Mouse (Mus musculus): ENCODE measurements around the gene Spta1. TPM values are rescaled to one million over a fixed set of nuclear protein-coding genes. Genes with fewer than 3 reads are reported as not detected.

Spta1 gene
- polyA plus RNA-seq, 1 experiment from 2014 or later: 0.94 TPM

Other genes with a start within 250 kb of the Spta1 start
- gene Mndal, start 230.3 kb upstream of the Spta1 start, polyA plus RNA-seq (2015; fragmentation: Nextera tagmentation; extraction: Ambion mirVana): 3.0 and 3.4 TPM in 2 replicates
- 1.9 and 2.3 TPM in 2 replicates for gene Ifi203, start 230.1 kb upstream of the Spta1 start, polyA plus RNA-seq (2015; fragmentation: Nextera tagmentation; extraction: Ambion mirVana)
- gene Ifi202b, start 190.0 kb upstream of the Spta1 start, polyA plus RNA-seq (2015; fragmentation: Nextera tagmentation; extraction: Ambion mirVana): not detected in 2 replicates
- 1.2 and 1.3 TPM in 2 replicates for gene Ifi205, start 141.0 kb upstream of the Spta1 start, polyA plus RNA-seq (2015; fragmentation: Nextera tagmentation; extraction: Ambion mirVana)
- not detected in 2 replicates for gene Olfr433, start 132.1 kb upstream of the Spta1 start, polyA plus RNA-seq (2015; fragmentation: Nextera tagmentation; extraction: Ambion mirVana)
- gene Olfr432, start 123.6 kb upstream of the Spta1 start, polyA plus RNA-seq (2015; fragmentation: Nextera tagmentation; extraction: Ambion mirVana): not detected in 2 replicates
- not detected in 2 replicates for gene Olfr430, start 106.2 kb upstream of the Spta1 start, polyA plus RNA-seq (2015; fragmentation: Nextera tagmentation; extraction: Ambion mirVana)
- gene Olfr429, start 88.4 kb upstream of the Spta1 start, polyA plus RNA-seq (2015; fragmentation: Nextera tagmentation; extraction: Ambion mirVana): not detected in 2 replicates
- not detected in 2 replicates for gene Olfr427, start 75.9 kb upstream of the Spta1 start, polyA plus RNA-seq (2015; fragmentation: Nextera tagmentation; extraction: Ambion mirVana)
- not detected in 2 replicates for gene Olfr231, start 51.6 kb upstream of the Spta1 start, polyA plus RNA-seq (2015; fragmentation: Nextera tagmentation; extraction: Ambion mirVana)
- gene Olfr424, start 41.3 kb upstream of the Spta1 start, polyA plus RNA-seq (2015; fragmentation: Nextera tagmentation; extraction: Ambion mirVana): not detected in 2 replicates
- gene Olfr420, start 17.1 kb upstream of the Spta1 start, polyA plus RNA-seq (2015; fragmentation: Nextera tagmentation; extraction: Ambion mirVana): not detected in 2 replicates
- gene Olfr419, start 79.3 kb downstream of the Spta1 start, polyA plus RNA-seq (2015; fragmentation: Nextera tagmentation; extraction: Ambion mirVana): not detected in 2 replicates
- gene Mptx1, start 157.7 kb downstream of the Spta1 start, polyA plus RNA-seq (2015; fragmentation: Nextera tagmentation; extraction: Ambion mirVana): 3.4 and 7.3 TPM in 2 replicates
- not detected in 2 replicates for gene Olfr417, start 192.3 kb downstream of the Spta1 start, polyA plus RNA-seq (2015; fragmentation: Nextera tagmentation; extraction: Ambion mirVana)
- not detected in 2 replicates for gene Olfr248, start 218.3 kb downstream of the Spta1 start, polyA plus RNA-seq (2015; fragmentation: Nextera tagmentation; extraction: Ambion mirVana)